Mouse (Mus musculus) layer of hippocampus, adult 18-20 months (tissue): ENCODE results near the gene Nudt2. TPM values are rescaled to one million over a fixed set of nuclear protein-coding genes. Genes with fewer than 3 reads are reported as not detected.
A peak's percentile ranks its signal among the peaks of the same experiment; 100 is the strongest.

Experiments
- DNase-seq, 2 experiments: peaks; one replicate each; pipeline ENCODE4 v3.0.0; 2022; ENCODE audit warnings: low spot score in 2 of 2
- total RNA-seq, 2 experiments: library from RNA; stranded (reverse); gene quantifications; 2 replicates each; pipeline ENCODE4 v1.2.3; 2021

Nudt2 gene
- total RNA-seq, 2 experiments from 2014 or later, result 29.5 to 32.0 TPM

- no peak for DNase-seq
Observed at GRCm38 (mm10) chr4:41518349-41518748, 53.4 kb downstream of the Nudt2 start.

GRCm38 (mm10) chr4:41519195-41519594 is 54.2 kb downstream of the Nudt2 start:
- no peak for DNase-seq

- no peak for DNase-seq
Observed at GRCm38 (mm10) chr4:41520641-41521040, 55.7 kb downstream of the Nudt2 start.

GRCm38 (mm10) chr4:41522136-41522535 is 57.2 kb downstream of the Nudt2 start:
- DNase-seq, result no peak

- peak in 1 of 2 experiments; percentile 83 for DNase-seq
Observed at GRCm38 (mm10) chr4:41522788-41523187, 57.8 kb downstream of the Nudt2 start.

- no peak for DNase-seq
Observed at GRCm38 (mm10) chr4:41523839-41524238, 58.9 kb downstream of the Nudt2 start.

- DNase-seq, result no peak
Observed at GRCm38 (mm10) chr4:41524829-41525228, 59.9 kb downstream of the Nudt2 start.

GRCm38 (mm10) chr4:41526553-41526952 is 61.6 kb downstream of the Nudt2 start:
- no peak for DNase-seq

- no peak for DNase-seq
Observed at GRCm38 (mm10) chr4:41527076-41527475, 62.1 kb downstream of the Nudt2 start.

GRCm38 (mm10) chr4:41527996-41528395 is 63.0 kb downstream of the Nudt2 start:
- DNase-seq, result no peak

Other genes with a start within 250 kb of the Nudt2 start
- 10 to 100 TPM; 37.7 to 39.6 TPM for gene Ubap2, start 190.0 kb upstream of the Nudt2 start, total RNA-seq
- gene Dcaf12, start 150.3 kb upstream of the Nudt2 start, total RNA-seq, result 10 to 100 TPM; 41.2 to 43.2 TPM
- 10 to 100 TPM; 53.7 to 54.0 TPM for gene Ubap1, start 116.2 kb upstream of the Nudt2 start, total RNA-seq
- 1 to 10 TPM in 1 of 2 experiments, under 1 TPM in 1; 0.52 to 1.0 TPM for gene Kif24, start 264 bp upstream of the Nudt2 start, total RNA-seq
- gene AI464131, start 37.9 kb downstream of the Nudt2 start, total RNA-seq, result 10 to 100 TPM; 29.0 to 29.3 TPM
- gene 1110017D15Rik, start 52.2 kb downstream of the Nudt2 start, total RNA-seq, result 1 to 10 TPM; 4.5 to 7.0 TPM
- 100 to 1,000 TPM; 159 to 163 TPM for gene Fam219a, start 104.4 kb downstream of the Nudt2 start, total RNA-seq
- gene Dnaic1, start 104.6 kb downstream of the Nudt2 start, total RNA-seq, result 1 to 10 TPM; 7.8 to 9.0 TPM
- gene Enho, start 175.2 kb downstream of the Nudt2 start, total RNA-seq, result 10 to 100 TPM; 61.9 to 65.0 TPM
- 100 to 1,000 TPM; 110 to 113 TPM for gene Cntfr, start 231.9 kb downstream of the Nudt2 start, total RNA-seq
- 10 to 100 TPM; 35.5 to 37.0 TPM for gene Il11ra1, start 234.8 kb downstream of the Nudt2 start, total RNA-seq
- 10 to 100 TPM; 36.0 to 39.0 TPM for gene Rpp25l, start 248.4 kb downstream of the Nudt2 start, total RNA-seq